Mouse (Mus musculus) ES-Bruce4 (cell line): ENCODE results near the gene Tmem132c.

ENCODE experiments used
- CTCF ChIP-seq: IDR thresholded peaks from one replicate; pipeline ENCODE4 v1.8.1; 2011; ENCODE audit warnings: low read depth, low read length
- EP300 ChIP-seq: IDR thresholded peaks from 2 replicates; pipeline ENCODE4 v1.6.1; 2011; ENCODE audit warnings: low read depth, low read length; ENCODE audit not compliant: insufficient read depth
- POLR2A ChIP-seq: IDR thresholded peaks from one replicate; pipeline ENCODE4 v1.8.1; 2011; ENCODE audit warnings: low read length; ENCODE audit not compliant: insufficient read depth

DNA sequence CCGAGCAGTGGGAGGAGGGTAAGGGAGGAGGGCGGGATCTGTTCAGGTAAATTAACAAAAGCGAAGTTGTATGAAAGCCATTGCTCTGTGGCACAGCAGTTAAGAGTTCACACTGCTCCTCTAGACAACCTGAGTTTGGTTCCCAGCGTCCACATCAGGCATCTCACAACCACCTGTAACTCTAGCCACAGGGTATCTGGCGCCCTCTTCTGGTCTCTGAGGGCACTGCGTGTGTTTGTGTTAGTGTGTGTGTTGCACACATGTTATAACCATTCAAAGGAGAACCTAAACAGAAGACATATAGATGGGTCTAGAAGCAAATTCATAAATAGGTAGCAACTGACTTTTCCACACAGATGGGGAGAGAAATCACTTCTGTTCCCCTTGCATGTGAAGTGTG lies 245.6 kb downstream of the Tmem132c start:
- TF ChIP-seq POLR2A (no peak), CTCF (peak; percentile 47), EP300 (no peak)
